Mouse (Mus musculus) liver, embryonic 14.5 days (tissue): ENCODE results near the gene Nckap5l. TPM values are rescaled to one million over a fixed set of nuclear protein-coding genes. Genes with fewer than 3 reads are reported as not detected.
A peak's percentile ranks its signal among the peaks of the same experiment; 100 is the strongest.

Experiments
- ATAC-seq: fragments of 200-750 bp; cut with Nextera tagmentation; 2 replicates; pipeline ENCODE4 v1.8.0; 2017; ENCODE audit warnings: moderate number of reproducible peaks, mild to moderate bottlenecking, moderate library complexity; ENCODE audit not compliant: insufficient read depth
- DNase-seq, 3 experiments: peaks; one replicate each; pipeline ENCODE4 v3.0.0-alpha.2; 2012 to 2013; ENCODE audit warnings: low read depth in 3 of 3, low spot score in 3 of 3
- H3K27ac ChIP-seq: fragments of 300-500 bp; sonication (generic); 2 replicates; pipeline ENCODE4 v1.5.1; 2014; ENCODE audit warnings: moderate library complexity, mild to moderate bottlenecking, control low read depth, inconsistent platforms
- H3K27me3 ChIP-seq: fragments of 300-500 bp; sonication (generic); 2 replicates; pipeline ENCODE4 v1.6.1; 2014; ENCODE audit warnings: mild to moderate bottlenecking, low read length, moderate library complexity; ENCODE audit not compliant: control insufficient read depth, insufficient read depth
- H3K36me3 ChIP-seq: fragments of 300-500 bp; sonication (generic); replicated peaks from 2 replicates; pipeline ENCODE4 v1.6.1; 2014; ENCODE audit warnings: low read depth; ENCODE audit not compliant: control insufficient read depth, insufficient read depth
- H3K4me1 ChIP-seq, 2 experiments: fragments of 200-500 bp in 1 of 2; fragments of 300-500 bp in 1 of 2; sonication (generic) in 1 of 2; replicated peaks; 2 replicates each; pipeline ENCODE4 v1.6.1; 2012 to 2014; ENCODE audit warnings: antibody characterized with exemption in 1 of 2, inconsistent platforms in 1 of 2, low read length in 1 of 2; ENCODE audit not compliant: control insufficient read depth in 2 of 2, insufficient read depth in 2 of 2
- H3K4me2 ChIP-seq: fragments of 300-500 bp; sonication (generic); 2 replicates; pipeline ENCODE4 v1.6.1; 2014; ENCODE audit warnings: low read depth, mild to moderate bottlenecking, control low read depth, moderate library complexity
- H3K4me3 ChIP-seq, 2 experiments: fragments of 200-500 bp in 1 of 2; fragments of 300-500 bp in 1 of 2; sonication (generic) in 1 of 2; 2 replicates each; pipeline ENCODE4 v1.5.1; 2012 to 2014; ENCODE audit warnings: low read depth in 2 of 2, low read length in 2 of 2, mild to moderate bottlenecking in 2 of 2, control low read depth in 1 of 2, inconsistent platforms in 1 of 2, moderate library complexity in 1 of 2; ENCODE audit not compliant: insufficient read depth in 1 of 2
- H3K9ac ChIP-seq: fragments of 300-500 bp; sonication (generic); replicated peaks from 2 replicates; pipeline ENCODE4 v1.6.1; 2014; ENCODE audit warnings: mild to moderate bottlenecking, control low read depth, moderate library complexity
- H3K9me3 ChIP-seq: fragments of 300-500 bp; sonication (generic); 2 replicates; pipeline ENCODE4 v1.6.1; 2016; ENCODE audit warnings: low read length, mixed read lengths; ENCODE audit not compliant: control insufficient read depth
- CTCF ChIP-seq: IDR thresholded peaks from 2 replicates; pipeline ENCODE4 v1.5.1; 2016; ENCODE audit warnings: antibody characterized with exemption, low read depth, control low read depth
- EP300 ChIP-seq: IDR thresholded peaks from 2 replicates; pipeline ENCODE4 v1.6.1; 2016; ENCODE audit warnings: antibody characterized with exemption, low read depth
- WGBS: fragments of 180-500 bp; shearing (Covaris S2); extraction: QIAGEN DNeasy Blood & Tissue Kit; methylation state at CpG from one replicate; pipeline ENCODE4 v1.1.7; 2014; ENCODE audit not compliant: insufficient replicate concordance; 5-methylcytosine and 5-hydroxymethylcytosine counted together
- polyA plus RNA-seq, 2 experiments: library from polyadenylated mRNA; depleted of rRNA in 1 of 2; stranded (reverse) in 1 of 2; unstranded in 1 of 2; fragments of >200 nt; fragmentation: Nextera tagmentation in 1 of 2; extraction: Ambion mirVana in 1 of 2; gene quantifications; 2 replicates each; pipeline versions ENCODE4 v1.2.1 to v1.2.3; 2012 to 2014

The Nckap5l gene
- polyA plus RNA-seq, 2 experiments = 0.70 to 1.4 TPM

DNA sequence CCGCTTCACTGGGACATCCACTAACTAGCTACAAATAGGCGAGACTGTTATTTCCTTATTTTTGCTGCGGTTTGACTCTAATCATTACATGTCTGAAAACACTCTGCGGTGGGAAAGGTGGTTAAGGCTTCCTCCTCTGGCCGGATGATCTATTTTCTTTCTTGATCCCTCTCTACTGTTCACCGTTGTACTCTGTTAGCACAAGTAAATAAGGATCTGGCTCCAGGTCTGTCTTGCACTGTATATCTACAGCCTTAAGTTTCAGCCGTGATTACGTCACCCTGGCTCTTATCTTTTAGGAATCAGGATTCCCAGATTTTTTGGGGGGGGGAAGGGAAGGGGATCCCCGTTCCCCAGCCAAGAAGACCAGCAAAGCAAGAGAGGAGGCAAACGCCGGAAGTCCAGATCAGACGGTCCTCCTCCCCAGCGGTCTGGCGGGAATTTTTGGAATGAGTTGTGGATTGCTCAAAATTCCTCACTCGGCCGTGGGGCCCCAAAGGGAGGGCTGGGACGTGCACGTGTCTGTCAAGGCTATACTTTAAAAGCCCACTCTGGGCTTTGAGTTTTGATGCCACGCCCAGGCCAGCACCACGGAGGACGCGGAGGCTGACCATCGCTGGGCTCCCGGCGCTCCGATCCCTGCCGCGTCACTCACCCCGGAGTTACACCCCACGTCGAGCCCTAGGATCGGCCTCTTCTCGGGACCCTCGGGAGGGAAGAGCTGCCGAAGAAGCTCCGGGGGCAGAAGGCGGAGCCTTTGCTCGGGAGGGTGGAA lies 16.4 kb upstream of the Nckap5l start:
- no peaks in the 10 kb centered on the region for H3K36me3 ChIP-seq
- DNase-seq (no peak), ATAC-seq (peak; percentile 58)
- H3K27ac ChIP-seq = peak overlapping the region; percentile 35
- H3K9ac ChIP-seq = peak overlapping the region; percentile 76
- TF ChIP-seq EP300 (no peak), CTCF (no peak)
- H3K4me1 ChIP-seq = peaks cover 0 to 13% of the 10 kb centered on the region in 2 experiments; a peak in 2 of 4 replicates
- WGBS = 1% methylated on average over 38 of the region's 38 CpGs
- no peaks in the 10 kb centered on the region for H3K27me3 ChIP-seq
- peak overlapping the region; percentile 85 for H3K4me2 ChIP-seq
- H3K9me3 ChIP-seq = no peaks in the 10 kb centered on the region
- peak overlapping the region; percentile 78 to 81 for H3K4me3 ChIP-seq

DNA sequence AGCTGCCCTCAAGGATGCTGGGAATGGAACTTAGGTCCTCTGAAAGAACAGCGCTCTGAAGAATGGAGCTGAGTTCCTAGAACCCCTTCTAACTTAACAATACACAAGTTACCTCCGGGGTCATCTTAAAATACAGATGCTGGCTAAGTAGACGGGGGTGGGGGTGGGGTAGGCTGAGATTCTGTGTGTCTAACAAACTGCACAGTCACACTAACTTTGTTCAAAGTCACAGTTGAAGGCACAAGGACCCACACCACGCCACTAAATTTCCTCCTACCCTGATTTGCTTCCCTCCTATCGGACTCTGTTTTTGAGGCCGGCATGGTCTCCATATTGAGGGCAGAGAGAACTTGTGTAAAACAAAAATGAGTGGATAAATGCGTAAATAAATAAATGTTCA lies 15.4 kb upstream of the Nckap5l start:
- Histone ChIP-seq H3K27ac (no peak overlapping the region), H3K36me3 (no peaks in the 10 kb centered on the region), H3K4me1 (peaks cover 0 to 13% of the 10 kb centered on the region in 2 experiments; a peak in 2 of 4 replicates), H3K27me3 (no peaks in the 10 kb centered on the region), H3K9ac (no peak overlapping the region), H3K9me3 (no peaks in the 10 kb centered on the region), H3K4me3 (no peak overlapping the region), H3K4me2 (no peak overlapping the region)
- no peak for DNase-seq
- no peak for ATAC-seq
- 56% methylated on average over 7 of the region's 7 CpGs for WGBS
- TF ChIP-seq CTCF (no peak), EP300 (no peak)

DNA sequence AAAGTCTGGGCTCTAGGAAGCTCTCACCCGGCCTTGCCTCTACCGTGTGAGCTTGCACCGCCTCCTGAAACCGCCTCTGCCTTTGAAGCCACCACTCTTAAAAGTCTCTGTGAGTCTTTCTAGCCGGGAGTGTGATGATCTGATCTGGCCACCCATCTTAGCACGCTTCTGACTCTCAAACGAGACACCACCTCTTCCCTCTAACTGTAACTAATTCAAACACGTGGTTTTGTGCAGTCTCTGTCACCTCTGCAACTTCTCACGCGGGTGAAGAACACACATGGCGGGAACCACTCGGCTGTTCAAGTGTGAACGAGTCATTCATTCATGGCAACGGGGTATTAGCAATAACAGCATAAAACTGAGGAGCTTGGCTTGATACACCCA lies 14.1 kb upstream of the Nckap5l start:
- no peak for TF ChIP-seq CTCF
- no peak for TF ChIP-seq EP300

DNA sequence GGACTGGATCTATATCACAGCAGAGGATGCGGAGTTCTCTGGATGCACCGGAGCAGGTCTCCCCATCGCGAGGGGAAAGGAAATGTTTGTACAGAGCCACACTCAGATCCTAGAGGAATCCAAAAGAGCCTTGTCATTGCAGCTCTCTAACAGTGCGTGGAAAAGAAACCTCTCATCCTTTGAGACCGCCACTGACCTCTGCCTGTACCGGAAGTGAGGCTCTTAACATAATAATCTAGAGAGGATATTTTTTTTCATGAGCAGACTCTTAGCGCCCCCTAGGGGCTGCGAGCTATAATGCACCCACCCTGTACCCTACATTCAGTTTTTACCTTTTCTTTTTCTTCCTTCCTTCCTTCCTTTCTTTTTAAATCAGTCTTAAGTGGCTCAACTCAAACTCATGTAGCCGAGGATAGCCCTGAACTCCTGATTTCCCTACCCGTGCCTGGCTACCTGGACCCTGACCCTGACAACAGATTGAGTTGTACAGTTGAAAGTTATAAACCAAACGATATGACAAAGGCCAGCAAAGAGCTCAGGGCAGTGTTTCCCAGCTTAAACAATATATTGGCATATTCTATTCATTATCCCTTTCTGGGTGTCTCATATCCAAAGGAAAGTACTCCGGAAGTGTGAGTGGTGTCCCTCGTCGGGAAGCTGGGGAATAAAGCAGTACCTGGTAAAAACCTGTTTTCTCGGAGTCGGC lies 13.6 kb upstream of the Nckap5l start:
- Histone ChIP-seq H3K27me3 (no peaks in the 10 kb centered on the region), H3K27ac (no peak overlapping the region), H3K4me3 (no peak overlapping the region), H3K4me2 (no peak overlapping the region), H3K4me1 (peaks cover 0 to 13% of the 10 kb centered on the region in 2 experiments; a peak in 2 of 4 replicates), H3K36me3 (no peaks in the 10 kb centered on the region), H3K9ac (no peak overlapping the region), H3K9me3 (no peaks in the 10 kb centered on the region)
- no peak for DNase-seq
- TF ChIP-seq EP300 (no peak), CTCF (peak; percentile 76)
- no peak for ATAC-seq
- WGBS = 53% methylated on average over 17 of the region's 17 CpGs

More for the DNA sequence above, 14.1 kb upstream of the Nckap5l start:
- Histone ChIP-seq H3K4me2 (no peak overlapping the region), H3K27ac (no peak overlapping the region), H3K9me3 (no peaks in the 10 kb centered on the region), H3K9ac (no peak overlapping the region), H3K27me3 (no peaks in the 10 kb centered on the region), H3K4me3 (no peak overlapping the region), H3K4me1 (peaks cover 0 to 13% of the 10 kb centered on the region in 2 experiments; a peak in 2 of 4 replicates), H3K36me3 (no peaks in the 10 kb centered on the region)
- ATAC-seq (no peak), DNase-seq (no peak)
- 58% methylated on average over 14 of the region's 14 CpGs for WGBS

DNA sequence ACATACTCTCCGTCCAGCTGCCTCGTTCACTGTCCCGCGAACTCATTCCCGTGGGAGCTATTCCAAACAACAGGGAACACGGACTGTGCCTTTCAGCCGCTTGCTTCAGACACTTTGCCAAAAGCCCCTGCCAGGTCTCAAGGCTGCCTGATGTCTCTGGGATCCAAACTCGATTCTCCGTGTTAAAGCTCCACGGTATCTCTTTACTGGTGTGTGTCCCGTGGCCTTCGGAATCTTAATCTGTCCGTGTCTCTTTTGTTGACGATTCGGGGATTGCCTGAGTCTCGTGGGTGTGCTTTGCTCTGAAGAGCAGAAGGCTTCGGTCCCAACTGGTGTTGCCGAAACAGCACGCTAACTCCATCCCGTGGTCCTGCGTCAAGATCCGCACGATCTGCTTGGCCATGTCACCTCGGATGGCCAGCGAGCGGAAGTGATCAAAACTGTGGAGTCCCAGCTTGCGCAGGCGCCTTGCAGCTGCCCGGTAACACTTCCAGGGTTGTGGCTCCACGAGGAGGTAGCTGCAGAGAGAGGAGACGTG lies 12.7 kb upstream of the Nckap5l start:
- Histone ChIP-seq H3K27ac (no peak overlapping the region), H3K4me1 (peaks cover 0 to 13% of the 10 kb centered on the region in 2 experiments; a peak in 2 of 4 replicates), H3K4me2 (no peak overlapping the region), H3K4me3 (no peak overlapping the region), H3K36me3 (no peaks in the 10 kb centered on the region), H3K27me3 (no peaks in the 10 kb centered on the region), H3K9me3 (no peaks in the 10 kb centered on the region), H3K9ac (no peak overlapping the region)
- TF ChIP-seq EP300 (no peak), CTCF (no peak)
- DNase-seq (no peak), ATAC-seq (no peak)
- WGBS = 89% methylated on average over 31 of the region's 31 CpGs
